Mouse (Mus musculus) liver, embryonic 16.5 days (tissue): ENCODE measurements around the gene Zdhhc19. TPM values are rescaled to one million over a fixed set of nuclear protein-coding genes. Genes with fewer than 3 reads are reported as not detected.

Experiments
- ATAC-seq: fragments of 200-750 bp; cut with Nextera tagmentation; 2 replicates; pipeline ENCODE4 v1.8.0; 2017; ENCODE audit warnings: low read depth, mild to moderate bottlenecking, moderate number of reproducible peaks, moderate library complexity
- H3K27ac ChIP-seq: fragments of 300-500 bp; sonication (generic); 2 replicates; pipeline ENCODE4 v1.5.1; 2014; ENCODE audit warnings: mild to moderate bottlenecking, low read length
- H3K27me3 ChIP-seq: fragments of 300-500 bp; sonication (generic); 2 replicates; pipeline ENCODE4 v1.6.1; 2014; ENCODE audit warnings: low read depth, low read length, mixed read lengths; ENCODE audit not compliant: control insufficient read depth, insufficient read depth
- H3K36me3 ChIP-seq: fragments of 300-500 bp; sonication (generic); 2 replicates; pipeline ENCODE4 v1.6.1; 2014; ENCODE audit warnings: mild to moderate bottlenecking; ENCODE audit not compliant: control insufficient read depth, insufficient read depth
- H3K4me1 ChIP-seq: fragments of 300-500 bp; sonication (generic); 2 replicates; pipeline ENCODE4 v1.6.1; 2014; ENCODE audit warnings: low read depth, low read length, mixed read lengths; ENCODE audit not compliant: control insufficient read depth
- H3K4me2 ChIP-seq: fragments of 300-500 bp; sonication (generic); 2 replicates; pipeline ENCODE4 v1.6.1; 2014; ENCODE audit warnings: low read depth, low read length, mixed read lengths
- H3K4me3 ChIP-seq: fragments of 300-500 bp; sonication (generic); 2 replicates; pipeline ENCODE4 v1.5.1; 2014; ENCODE audit warnings: low read depth, mild to moderate bottlenecking, low read length
- H3K9ac ChIP-seq: fragments of 300-500 bp; sonication (generic); 2 replicates; pipeline ENCODE4 v1.6.1; 2014; ENCODE audit warnings: low read depth, low read length
- H3K9me3 ChIP-seq: fragments of 300-500 bp; sonication (generic); replicated peaks from 2 replicates; pipeline ENCODE4 v1.6.1; 2016; ENCODE audit warnings: low read length; ENCODE audit not compliant: control insufficient read depth
- WGBS: fragments of 180-500 bp; shearing (Covaris S2); extraction: QIAGEN DNeasy Blood & Tissue Kit; methylation state at CpG from one replicate; pipeline ENCODE4 v1.1.7; 2014; ENCODE audit not compliant: insufficient replicate concordance; 5-methylcytosine and 5-hydroxymethylcytosine counted together
- polyA plus RNA-seq: library from polyadenylated mRNA; unstranded; fragments of >200 nt; fragmentation: Nextera tagmentation; extraction: Ambion mirVana; gene quantifications from 2 replicates; pipeline ENCODE4 v1.2.1, GENCODE M21; 2015

The Zdhhc19 gene
- polyA plus RNA-seq, 1 experiment from 2014 or later = not detected

GRCm38 (mm10) chr16:32532878-32533826 is 37.1 kb downstream of the Zdhhc19 start:
- H3K4me1 ChIP-seq = peaks cover 13% of the 10 kb centered on the region
- no peaks in the 10 kb centered on the region for H3K36me3 ChIP-seq
- no peak overlapping the region for H3K27ac ChIP-seq
- H3K27me3 ChIP-seq = no peaks in the 10 kb centered on the region
- H3K9me3 ChIP-seq = no peaks in the 10 kb centered on the region
- no peak overlapping the region for H3K4me2 ChIP-seq
- no peak overlapping the region for H3K9ac ChIP-seq
- 68% methylated on average over 18 of the region's 18 CpGs for WGBS
- no peak overlapping the region for H3K4me3 ChIP-seq
- ATAC-seq = no peak

DNA sequence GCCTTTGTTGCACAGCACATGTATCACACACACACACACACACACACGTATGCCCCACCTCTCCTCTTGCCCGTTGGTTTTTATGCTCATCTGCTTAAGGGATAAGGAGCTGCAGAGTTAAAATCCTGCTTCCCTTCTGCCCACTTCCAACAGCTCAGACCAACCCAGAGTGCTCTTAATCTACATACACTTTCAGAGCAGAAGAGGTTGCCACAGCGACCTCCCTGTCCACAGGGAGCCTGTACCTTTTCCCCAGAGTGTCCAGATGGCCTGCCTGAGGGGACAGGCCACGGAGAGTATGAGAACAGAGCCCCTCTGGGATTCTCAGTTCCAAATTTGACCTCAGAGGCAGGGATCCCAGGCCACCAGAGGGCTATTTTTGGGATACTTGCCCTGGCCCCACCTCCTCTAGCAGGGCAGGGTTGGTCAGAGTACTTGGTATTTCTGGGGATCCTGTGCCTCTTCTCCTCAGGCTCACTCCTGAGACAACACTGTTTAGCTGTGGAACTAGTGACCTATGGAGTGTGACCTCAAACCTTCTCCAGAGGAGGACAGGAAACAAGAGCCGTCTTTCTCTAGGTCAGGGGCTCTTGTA is 39.2 kb downstream of the Zdhhc19 start:
- WGBS = 40% methylated on average over 5 of the region's 5 CpGs
- H3K4me1 ChIP-seq = peaks cover 16% of the 10 kb centered on the region
- no peak overlapping the region for H3K9ac ChIP-seq
- no peaks in the 10 kb centered on the region for H3K27me3 ChIP-seq
- H3K4me2 ChIP-seq = no peak overlapping the region
- H3K36me3 ChIP-seq = no peaks in the 10 kb centered on the region
- no peak overlapping the region for H3K27ac ChIP-seq
- 0 out of 2 replicates have a peak, but pooled peaks have one; percentile 9 for ATAC-seq
- H3K9me3 ChIP-seq = no peaks in the 10 kb centered on the region
- no peak overlapping the region for H3K4me3 ChIP-seq

DNA sequence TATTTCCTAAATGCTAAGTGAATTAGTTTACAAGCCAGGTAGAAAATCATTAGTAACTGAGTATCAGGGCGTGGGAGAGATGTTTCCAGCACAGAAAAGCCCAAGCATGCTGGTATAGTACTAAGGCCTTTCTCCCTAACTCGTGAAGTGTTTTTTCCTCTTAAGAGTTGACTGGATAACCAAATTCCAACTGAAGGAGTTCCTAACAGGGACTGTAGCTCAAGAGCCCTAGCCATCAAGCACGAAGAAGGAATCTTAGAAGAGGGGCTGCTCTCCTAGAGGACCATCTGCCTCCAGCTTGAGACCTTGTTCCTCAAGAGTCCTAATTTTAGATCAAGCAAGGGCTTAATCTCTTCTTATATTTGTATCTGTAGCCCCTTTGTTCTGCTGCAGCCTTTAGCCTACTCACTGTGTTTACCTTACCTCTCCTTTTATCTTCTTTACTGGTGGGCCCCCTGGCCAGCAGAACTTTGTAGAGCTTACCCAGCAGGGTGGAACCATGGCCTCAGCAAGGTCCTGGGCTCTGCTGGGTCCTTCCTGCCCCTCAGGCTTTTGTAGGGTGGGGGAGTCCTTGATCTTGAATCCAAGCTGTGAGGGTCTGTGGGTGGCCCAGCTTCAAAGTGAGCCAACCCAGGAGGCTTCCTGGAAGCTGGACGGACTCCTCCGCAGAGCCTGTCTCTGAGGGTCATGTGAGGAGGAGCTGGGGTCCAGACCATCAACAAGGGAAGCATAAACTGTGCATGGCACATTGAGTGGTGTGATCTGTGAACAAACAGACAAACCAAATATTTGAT is 42.0 kb downstream of the Zdhhc19 start:
- H3K27me3 ChIP-seq = no peaks in the 10 kb centered on the region
- H3K4me1 ChIP-seq = peaks cover 30% of the 10 kb centered on the region
- peak overlapping the region; percentile 53; the same call in 1 of the 2 replicates for H3K27ac ChIP-seq
- no peak overlapping the region for H3K4me2 ChIP-seq
- no peak overlapping the region for H3K9ac ChIP-seq
- H3K4me3 ChIP-seq = no peak overlapping the region
- ATAC-seq = no peak
- no peaks in the 10 kb centered on the region for H3K36me3 ChIP-seq
- 66% methylated on average over 5 of the region's 5 CpGs for WGBS
- no peaks in the 10 kb centered on the region; the same call in 1 of the 2 replicates for H3K9me3 ChIP-seq

DNA sequence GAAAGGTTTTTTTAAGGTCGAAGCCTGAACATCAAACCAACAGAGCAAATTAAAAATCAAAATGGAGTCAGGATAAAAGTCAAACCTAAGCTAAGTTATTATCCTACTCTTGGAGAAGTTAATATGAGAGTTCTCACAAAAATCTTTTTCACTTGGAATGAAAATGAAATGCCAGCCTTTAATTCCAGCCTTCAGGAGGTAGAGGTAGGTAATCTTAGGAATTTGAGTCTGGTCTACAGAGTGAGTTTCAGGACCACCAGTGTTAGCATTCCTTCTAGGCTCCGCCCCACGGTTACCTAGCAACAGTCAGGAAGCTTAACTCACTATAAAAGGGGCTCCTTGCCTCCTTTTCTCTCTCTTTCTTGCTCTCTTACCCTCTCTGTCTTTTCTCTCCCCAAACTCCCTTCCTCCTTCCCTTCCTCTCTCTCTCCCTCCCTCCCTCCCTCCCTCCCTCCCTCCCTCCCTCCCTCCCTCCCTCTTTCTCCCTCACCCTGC is 42.7 kb downstream of the Zdhhc19 start:
- ATAC-seq = no peak
- H3K4me1 ChIP-seq = peaks cover 30% of the 10 kb centered on the region
- H3K36me3 ChIP-seq = no peaks in the 10 kb centered on the region
- no peaks in the 10 kb centered on the region; the same call in 1 of the 2 replicates for H3K9me3 ChIP-seq
- H3K27me3 ChIP-seq = no peaks in the 10 kb centered on the region
- H3K9ac ChIP-seq = no peak overlapping the region
- H3K4me3 ChIP-seq = no peak overlapping the region
- no peak overlapping the region for H3K27ac ChIP-seq
- H3K4me2 ChIP-seq = no peak overlapping the region
- WGBS = 53% methylated on average over 3 of the region's 3 CpGs

GRCm38 (mm10) chr16:32541338-32542179 is 45.5 kb downstream of the Zdhhc19 start:
- Histone ChIP-seq H3K27ac (peak overlapping the region; percentile 79), H3K27me3 (no peaks in the 10 kb centered on the region), H3K9ac (no peak overlapping the region), H3K4me3 (no peak overlapping the region), H3K4me1 (peaks cover 21% of the 10 kb centered on the region), H3K36me3 (no peaks in the 10 kb centered on the region), H3K4me2 (0 out of 2 replicates have a peak overlapping the region, but pooled peaks have one; percentile 4), H3K9me3 (no peaks in the 10 kb centered on the region; the same call in 1 of the 2 replicates)
- WGBS = 51% methylated on average over 6 of the region's 6 CpGs
- peak; percentile 78 for ATAC-seq

DNA sequence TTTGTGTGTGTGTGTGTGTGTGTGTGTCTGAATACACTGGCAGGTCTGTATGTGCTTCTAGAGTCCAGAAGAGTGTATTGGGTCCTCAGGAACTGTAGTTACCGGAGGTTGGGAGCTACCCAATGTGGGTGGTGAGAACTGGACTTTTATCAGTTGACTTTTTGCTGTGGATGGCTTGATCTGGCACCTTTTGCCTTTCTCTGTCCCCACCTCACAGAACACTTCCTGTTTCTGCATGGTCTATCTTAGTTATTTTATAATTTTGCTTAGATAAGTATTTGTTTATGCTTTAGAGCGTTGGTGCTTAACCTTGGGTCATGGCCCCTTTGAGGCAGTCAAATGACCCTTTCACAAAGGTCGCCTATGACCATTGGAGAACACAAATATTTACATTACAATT is 47.4 kb downstream of the Zdhhc19 start:
- 73% methylated on average over 3 of the region's 3 CpGs for WGBS
- Histone ChIP-seq H3K4me1 (peaks cover 28% of the 10 kb centered on the region), H3K27ac (no peak overlapping the region), H3K9me3 (no peaks in the 10 kb centered on the region; the same call in 1 of the 2 replicates), H3K27me3 (no peaks in the 10 kb centered on the region), H3K4me3 (no peak overlapping the region), H3K4me2 (no peak overlapping the region), H3K36me3 (no peaks in the 10 kb centered on the region), H3K9ac (no peak overlapping the region)
- ATAC-seq = no peak

GRCm38 (mm10) chr16:32547156-32548068 is 51.3 kb downstream of the Zdhhc19 start:
- Histone ChIP-seq H3K27ac (peak overlapping the region; percentile 45), H3K4me3 (no peak overlapping the region), H3K4me1 (peaks cover 17% of the 10 kb centered on the region), H3K9me3 (no peaks in the 10 kb centered on the region; the same call in 1 of the 2 replicates), H3K9ac (peak overlapping the region; percentile 13; the same call in 1 of the 2 replicates), H3K27me3 (no peaks in the 10 kb centered on the region), H3K36me3 (no peaks in the 10 kb centered on the region), H3K4me2 (peak overlapping the region; percentile 24)
- ATAC-seq = peak; percentile 44
- 17% methylated on average over 10 of the region's 10 CpGs for WGBS
